Mouse (Mus musculus) thymus, adult 2 months (tissue): Measurements from ENCODE around the gene Noxred1.

Experiments
- CTCF ChIP-seq: fragments of 200-500 bp; IDR thresholded peaks from 2 replicates; pipeline ENCODE4 v1.5.1; 2012; ENCODE audit warnings: mild to moderate bottlenecking, control low read depth, low read length, moderate library complexity, borderline replicate concordance; ENCODE audit not compliant: control insufficient read depth, poor library complexity, insufficient read depth; ENCODE audit errors: extremely low read depth
- POLR2A ChIP-seq: fragments of 200-500 bp; IDR thresholded peaks from 2 replicates; pipeline ENCODE4 v1.6.1; 2012; ENCODE audit warnings: mild to moderate bottlenecking, low read length, control low read depth, moderate library complexity; ENCODE audit not compliant: control insufficient read depth, poor library complexity, insufficient read depth; ENCODE audit errors: extremely low read depth

DNA sequence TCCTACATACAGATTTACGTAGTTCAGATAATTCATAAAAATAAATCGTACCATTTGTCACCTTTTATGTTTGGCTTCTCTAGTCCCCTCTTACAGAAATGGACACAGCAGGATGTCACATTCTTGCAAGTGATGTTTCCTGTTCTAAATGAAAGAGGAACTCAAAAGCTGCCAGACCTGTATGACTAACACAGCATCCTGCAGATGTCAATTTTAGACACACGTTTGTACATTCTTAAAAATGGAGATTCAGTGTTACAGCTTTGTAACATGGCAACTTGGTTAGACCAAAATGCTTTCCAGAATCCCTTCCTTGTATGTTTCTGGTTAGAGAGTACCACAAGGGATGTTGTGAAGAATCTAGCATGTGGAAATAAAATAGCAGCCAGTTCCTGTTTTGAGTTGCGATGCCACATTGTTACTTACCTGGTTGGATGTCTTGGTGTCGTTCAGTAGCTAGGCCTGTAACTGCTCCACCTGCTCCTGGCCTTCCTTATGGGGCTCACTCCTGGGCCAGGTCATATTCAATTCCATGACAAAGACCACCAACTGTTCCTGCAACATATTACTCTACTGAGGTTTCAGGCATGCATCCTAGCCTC is 1.5 kb downstream of the Noxred1 start:
- TF ChIP-seq CTCF (no peak), POLR2A (no peak)
